Comparison of ENCODE assay signal across 29 mouse cellular contexts in the genomic region with DNA sequence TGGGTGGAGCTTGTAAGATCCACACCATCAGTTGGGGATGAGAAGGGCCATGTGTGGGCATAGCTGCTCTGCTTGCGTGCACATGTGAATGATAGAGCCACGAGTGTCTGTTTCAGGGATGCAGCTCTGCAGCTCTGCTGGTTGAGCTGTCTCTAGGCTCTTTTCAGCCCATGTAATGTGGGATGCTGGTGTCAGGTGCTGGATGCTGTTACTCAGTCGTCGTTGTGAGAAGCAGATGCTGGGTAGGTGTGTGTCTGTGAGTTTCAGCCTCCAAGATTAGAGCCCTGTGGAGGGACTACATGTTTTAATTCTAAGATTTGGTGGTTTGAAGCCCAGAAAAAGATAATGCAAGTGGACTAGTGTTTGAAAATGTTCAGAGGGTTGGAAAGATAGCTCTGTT.
DNase-seq lines count a peak whose midpoint lies in the region; ATAC-seq and TF ChIP-seq lines count a peak whose summit lies in the region.
"Had no signal": no experiment of that assay in that cellular context is flagged by ENCODE, and none has a peak within 500 bp of the region (broad histone marks: within the 10 kb centered on the region; RNA-seq: fewer than 3 reads in every experiment).

No protein-coding gene starts in this region.

- no peak overlapping the region for H3K4me2 ChIP-seq in midbrain, embryonic 11.5 days
- no peak overlapping the region for H3K4me2 ChIP-seq in midbrain, embryonic 13.5 days (replicated peaks)
- no peak overlapping the region for H3K4me2 ChIP-seq in midbrain, embryonic 14.5 days (ENCODE audit: low read length)
- H3K4me2 ChIP-seq in midbrain, embryonic 15.5 days, result no peak overlapping the region
- H3K4me2 ChIP-seq: heart, embryonic 13.5 days; hindbrain, embryonic 13.5 days; kidney, embryonic 15.5 days; limb, embryonic 13.5 days; liver, embryonic 12.5 days; neural tube, embryonic 12.5 days had no signal

- no peak overlapping the region for H3K27ac ChIP-seq in midbrain, embryonic 11.5 days (ENCODE audit: low read depth, low read length)
- no peak overlapping the region for H3K27ac ChIP-seq in midbrain, embryonic 13.5 days
- peak overlapping the region; percentile 55; the same call in 1 of the 2 replicates for H3K27ac ChIP-seq in left cerebral cortex, adult 2 months
- H3K27ac ChIP-seq in midbrain, embryonic 14.5 days (replicated peaks; ENCODE audit: low read depth, low read length), result no peak overlapping the region
- H3K27ac ChIP-seq in midbrain, embryonic 15.5 days, result no peak overlapping the region
- H3K27ac ChIP-seq: embryonic facial prominence, embryonic 10.5 days; heart, embryonic 13.5 days; hindbrain, embryonic 13.5 days; kidney, embryonic 15.5 days; limb, embryonic 13.5 days; liver, embryonic 12.5 days; midbrain, embryonic 10.5 days; neural tube, embryonic 12.5 days had no signal

- no peak for TF ChIP-seq CTCF in left cerebral cortex, adult 2 months (IDR thresholded peaks at IDR 0.05)

- no peaks in the 10 kb centered on the region for H3K9me3 ChIP-seq in midbrain, embryonic 11.5 days (ENCODE audit: control insufficient read depth, low read length)
- H3K9me3 ChIP-seq in midbrain, embryonic 13.5 days, result no peaks in the 10 kb centered on the region
- H3K9me3 ChIP-seq in midbrain, embryonic 14.5 days (ENCODE audit: control insufficient read depth, low read length), result no peaks in the 10 kb centered on the region
- no peaks in the 10 kb centered on the region for H3K9me3 ChIP-seq in midbrain, embryonic 15.5 days
- H3K9me3 ChIP-seq: embryonic facial prominence, embryonic 10.5 days; heart, embryonic 13.5 days; hindbrain, embryonic 13.5 days; kidney, embryonic 15.5 days; limb, embryonic 13.5 days; liver, embryonic 12.5 days; midbrain, embryonic 10.5 days; neural tube, embryonic 12.5 days had no signal

- peak; percentile 39 for DNase-seq in midbrain, embryonic 11.5 days (ENCODE audit: low spot score, missing footprints)
- DNase-seq in frontal cortex, adult 2 months (ENCODE audit: extremely low spot score in 1 of 2, low spot score in 1 of 2), result peak; percentile 74
- peak; percentile 17 to 44 for DNase-seq in left cerebral cortex, adult 2 months (ENCODE audit: extremely low spot score in 1 of 2, low spot score in 2 of 2)
- DNase-seq in telencephalon, adult 2 months (ENCODE audit: low read depth, low spot score), result peak; percentile 88
- DNase-seq in midbrain, embryonic 14.5 days, result no peak
- DNase-seq: adrenal gland, postnatal 36 days; B cell, adult 2 months; cerebellum, adult 11 months; cerebellum, adult 9-11 months; gastrocnemius, postnatal 14 days; heart, adult 18-20 months; heart, postnatal 14 days; kidney, adult 11 months; kidney, postnatal 36 days; lung, adult 18-20 months; lung, postnatal 10 days; thymus, postnatal 14 days had no signal

- H3K9ac ChIP-seq in midbrain, embryonic 11.5 days (ENCODE audit: low read length), result no peak overlapping the region
- H3K9ac ChIP-seq in midbrain, embryonic 13.5 days (replicated peaks), result no peak overlapping the region
- no peak overlapping the region for H3K9ac ChIP-seq in midbrain, embryonic 14.5 days (replicated peaks; ENCODE audit: low read length)
- H3K9ac ChIP-seq in midbrain, embryonic 15.5 days, result no peak overlapping the region
- H3K9ac ChIP-seq: heart, embryonic 13.5 days; hindbrain, embryonic 13.5 days; kidney, embryonic 15.5 days; limb, embryonic 13.5 days; liver, embryonic 12.5 days; neural tube, embryonic 12.5 days had no signal

- no peak for ATAC-seq in midbrain, embryonic 11.5 days (ENCODE audit: low FRiP score)
- no peak for ATAC-seq in midbrain, embryonic 13.5 days
- no peak for ATAC-seq in midbrain, embryonic 14.5 days (ENCODE audit: low FRiP score, low TSS enrichment)
- no peak for ATAC-seq in midbrain, embryonic 15.5 days (replicated peaks)
- ATAC-seq: liver, embryonic 12.5 days; Patski had no signal

- no peaks in the 10 kb centered on the region for H3K4me1 ChIP-seq in midbrain, embryonic 11.5 days (ENCODE audit: control insufficient read depth, insufficient read depth, low read length)
- no peaks in the 10 kb centered on the region for H3K4me1 ChIP-seq in midbrain, embryonic 13.5 days (replicated peaks)
- H3K4me1 ChIP-seq in midbrain, embryonic 14.5 days (ENCODE audit: control insufficient read depth, insufficient read depth, low read length), result no peaks in the 10 kb centered on the region
- no peaks in the 10 kb centered on the region for H3K4me1 ChIP-seq in midbrain, embryonic 15.5 days
- H3K4me1 ChIP-seq: heart, embryonic 13.5 days; kidney, embryonic 15.5 days; liver, embryonic 12.5 days; neural tube, embryonic 12.5 days had no signal

- WGBS in midbrain, embryonic 11.5 days, result 81% methylated on average over 4 of the region's 4 CpGs
- WGBS in midbrain, embryonic 13.5 days, result 91% methylated on average over 4 of the region's 4 CpGs
- 92% methylated on average over 4 of the region's 4 CpGs for WGBS in midbrain, embryonic 14.5 days
- 90% methylated on average over 4 of the region's 4 CpGs for WGBS in midbrain, embryonic 15.5 days

- H3K27me3 ChIP-seq in midbrain, embryonic 11.5 days (ENCODE audit: control insufficient read depth, insufficient read depth, low read length), result no peaks in the 10 kb centered on the region
- 0 out of 2 replicates have a peak, but pooled peaks cover 4% of the 10 kb centered on the region for H3K27me3 ChIP-seq in midbrain, embryonic 13.5 days
- H3K27me3 ChIP-seq in midbrain, embryonic 14.5 days (ENCODE audit: control insufficient read depth, insufficient read depth, low read length), result no peaks in the 10 kb centered on the region
- no peaks in the 10 kb centered on the region for H3K27me3 ChIP-seq in midbrain, embryonic 15.5 days (replicated peaks)
- H3K27me3 ChIP-seq: heart, embryonic 13.5 days; hindbrain, embryonic 13.5 days; kidney, embryonic 15.5 days; liver, embryonic 12.5 days; neural tube, embryonic 12.5 days had no signal

- intact Hi-C loops in left cerebral cortex, adult 2 months (cut with DNase I), result loop anchor here (10.0 kb wide), 1 partner anchor 185 kb away; no protein-coding TSS in a partner anchor

- no peaks in the 10 kb centered on the region for H3K36me3 ChIP-seq in midbrain, embryonic 11.5 days (ENCODE audit: control insufficient read depth, insufficient read depth, low read length)
- H3K36me3 ChIP-seq in midbrain, embryonic 13.5 days, result no peaks in the 10 kb centered on the region
- no peaks in the 10 kb centered on the region for H3K36me3 ChIP-seq in midbrain, embryonic 14.5 days (ENCODE audit: control insufficient read depth, insufficient read depth, low read length)
- no peaks in the 10 kb centered on the region for H3K36me3 ChIP-seq in midbrain, embryonic 15.5 days (replicated peaks)
- H3K36me3 ChIP-seq: embryonic facial prominence, embryonic 10.5 days; G1E; heart, embryonic 13.5 days; hindbrain, embryonic 13.5 days; kidney, embryonic 15.5 days; limb, embryonic 13.5 days; liver, embryonic 12.5 days; midbrain, embryonic 10.5 days; neural tube, embryonic 12.5 days had no signal

- H3K4me3 ChIP-seq in midbrain, embryonic 11.5 days (ENCODE audit: low read depth, low read length), result no peak overlapping the region
- H3K4me3 ChIP-seq in midbrain, embryonic 13.5 days (replicated peaks), result no peak overlapping the region
- no peak overlapping the region for H3K4me3 ChIP-seq in left cerebral cortex, adult 2 months
- H3K4me3 ChIP-seq in midbrain, embryonic 14.5 days (replicated peaks; ENCODE audit: low read depth, low read length), result no peak overlapping the region
- H3K4me3 ChIP-seq in midbrain, embryonic 15.5 days, result no peak overlapping the region
- H3K4me3 ChIP-seq: embryonic facial prominence, embryonic 10.5 days; heart, embryonic 13.5 days; hindbrain, embryonic 13.5 days; kidney, embryonic 15.5 days; limb, embryonic 13.5 days; liver, embryonic 12.5 days; midbrain, embryonic 10.5 days; neural tube, embryonic 12.5 days had no signal
